ENCODE assay signal across 15 mouse cellular contexts in genomic region chr6:41636178-41636577, GRCm38 (mm10). TPM values are rescaled to one million over a fixed set of nuclear protein-coding genes. Genes with fewer than 3 reads are reported as not detected.
DNase-seq lines count a peak whose midpoint lies in the region; ATAC-seq and TF ChIP-seq lines count a peak whose summit lies in the region.
"Had no signal": no experiment of that assay in that cellular context is flagged by ENCODE, and none has a peak within 500 bp of the region (broad histone marks: within the 10 kb centered on the region; RNA-seq: fewer than 3 reads in every experiment).

Trpv6 (minus strand) TSS chr6:41636405.

- H3K27me3 ChIP-seq in kidney, adult 2 months (replicated peaks; ENCODE audit: control insufficient read depth, insufficient read depth, low read length), result no peaks in the 10 kb centered on the region
- no peaks in the 10 kb centered on the region for H3K27me3 ChIP-seq in midbrain, embryonic 13.5 days
- no peaks in the 10 kb centered on the region for H3K27me3 ChIP-seq in midbrain, embryonic 14.5 days (ENCODE audit: control insufficient read depth, insufficient read depth, low read length)
- no peaks in the 10 kb centered on the region for H3K27me3 ChIP-seq in hindbrain, postnatal 0 days (ENCODE audit: insufficient read depth, low read length)
- H3K27me3 ChIP-seq: liver, embryonic 15.5 days had no signal

- H3K9ac ChIP-seq in midbrain, embryonic 13.5 days (replicated peaks), result no peak within 1 kb of the TSS
- no peak within 1 kb of the TSS for H3K9ac ChIP-seq in midbrain, embryonic 14.5 days (replicated peaks; ENCODE audit: low read length)
- no peak within 1 kb of the TSS for H3K9ac ChIP-seq in hindbrain, postnatal 0 days (replicated peaks; ENCODE audit: low read length)
- H3K9ac ChIP-seq: liver, embryonic 15.5 days had no signal

- no peak for TF ChIP-seq POLR2A in kidney, adult 2 months (IDR thresholded peaks at IDR 0.05; ENCODE audit: low read depth, low read length)

- ATAC-seq in midbrain, embryonic 13.5 days, result 0 out of 2 replicates have a peak, but pooled peaks have one; percentile 6
- ATAC-seq in midbrain, embryonic 14.5 days (ENCODE audit: low FRiP score, low TSS enrichment), result no peak
- no peak for ATAC-seq in hindbrain, postnatal 0 days

- H3K9me3 ChIP-seq in midbrain, embryonic 13.5 days, result no peaks in the 10 kb centered on the region
- H3K9me3 ChIP-seq in midbrain, embryonic 14.5 days (ENCODE audit: control insufficient read depth, low read length), result no peaks in the 10 kb centered on the region
- H3K9me3 ChIP-seq in hindbrain, postnatal 0 days (ENCODE audit: low read length), result no peaks in the 10 kb centered on the region
- H3K9me3 ChIP-seq: liver, embryonic 15.5 days; midbrain, embryonic 10.5 days had no signal

- no peak within 1 kb of the TSS for H3K27ac ChIP-seq in kidney, adult 2 months (ENCODE audit: insufficient read depth, low read depth, low read length)
- no peak within 1 kb of the TSS for H3K27ac ChIP-seq in midbrain, embryonic 13.5 days
- H3K27ac ChIP-seq in midbrain, embryonic 14.5 days (replicated peaks; ENCODE audit: low read depth, low read length), result no peak within 1 kb of the TSS
- H3K27ac ChIP-seq in hindbrain, postnatal 0 days, result no peak within 1 kb of the TSS
- H3K27ac ChIP-seq: liver, embryonic 15.5 days; midbrain, embryonic 10.5 days had no signal

- TF ChIP-seq CTCF in kidney, adult 2 months (conservative IDR thresholded peaks at IDR 0.05; ENCODE audit: insufficient read depth, insufficient read length, low read depth, low read length), result no peak
- TF ChIP-seq CTCF in hindbrain, postnatal 0 days (IDR thresholded peaks at IDR 0.05; ENCODE audit: low read depth), result no peak

- H3K4me1 ChIP-seq in kidney, adult 2 months (ENCODE audit: control insufficient read depth, insufficient read depth, low read length), result no peaks in the 10 kb centered on the region
- no peaks in the 10 kb centered on the region for H3K4me1 ChIP-seq in midbrain, embryonic 13.5 days (replicated peaks)
- no peaks in the 10 kb centered on the region for H3K4me1 ChIP-seq in midbrain, embryonic 14.5 days (ENCODE audit: control insufficient read depth, insufficient read depth, low read length)
- no peaks in the 10 kb centered on the region for H3K4me1 ChIP-seq in hindbrain, postnatal 0 days (ENCODE audit: insufficient read depth, low read length)
- H3K4me1 ChIP-seq: liver, embryonic 15.5 days; midbrain, embryonic 10.5 days had no signal

- H3K36me3 ChIP-seq in kidney, adult 2 months (ENCODE audit: control insufficient read depth, insufficient read depth, low read length), result no peaks in the 10 kb centered on the region
- H3K36me3 ChIP-seq in midbrain, embryonic 13.5 days, result no peaks in the 10 kb centered on the region
- H3K36me3 ChIP-seq in midbrain, embryonic 14.5 days (ENCODE audit: control insufficient read depth, insufficient read depth, low read length), result no peaks in the 10 kb centered on the region
- no peaks in the 10 kb centered on the region for H3K36me3 ChIP-seq in hindbrain, postnatal 0 days (ENCODE audit: insufficient read depth, low read length)
- H3K36me3 ChIP-seq: liver, embryonic 15.5 days; midbrain, embryonic 10.5 days had no signal

- peak within 1 kb of the TSS; percentile 5; the same call in 1 of the 2 replicates for H3K4me3 ChIP-seq in kidney, adult 2 months (ENCODE audit: insufficient read depth, low read depth, low read length)
- H3K4me3 ChIP-seq in midbrain, embryonic 13.5 days (replicated peaks), result no peak within 1 kb of the TSS
- H3K4me3 ChIP-seq in midbrain, embryonic 14.5 days (replicated peaks; ENCODE audit: low read depth, low read length), result no peak within 1 kb of the TSS
- H3K4me3 ChIP-seq in hindbrain, postnatal 0 days (ENCODE audit: low read length), result no peak within 1 kb of the TSS
- H3K4me3 ChIP-seq: liver, embryonic 15.5 days; midbrain, embryonic 10.5 days had no signal

- no peak for DNase-seq in kidney, adult 2 months
- DNase-seq in kidney, adult 18-20 months, result no peak
- no peak for DNase-seq in midbrain, embryonic 14.5 days
- DNase-seq in lung, postnatal 25 days (ENCODE audit: low spot score), result peak; percentile 16
- DNase-seq in heart, postnatal 4 days, result no peak
- no peak for DNase-seq in hindbrain, postnatal 0 days (ENCODE audit: low spot score)
- no peak for DNase-seq in adrenal gland, adult (ENCODE audit: inconsistent age in 2 of 2, low spot score in 1 of 2)
- DNase-seq: adrenal gland, adult 8-10 months; cerebellum, adult 2 months; gastrocnemius, postnatal 25 days; right cerebral cortex, postnatal 25 days; thymus, postnatal 14 days had no signal

- H3K4me2 ChIP-seq in midbrain, embryonic 13.5 days (replicated peaks), result no peak within 1 kb of the TSS
- H3K4me2 ChIP-seq in midbrain, embryonic 14.5 days (ENCODE audit: low read length), result no peak within 1 kb of the TSS
- H3K4me2 ChIP-seq in hindbrain, postnatal 0 days (ENCODE audit: low read depth, low read length), result no peak within 1 kb of the TSS
- H3K4me2 ChIP-seq: liver, embryonic 15.5 days had no signal

- 12% methylated on average over 5 of the region's 5 CpGs for WGBS in kidney, adult 2 months
- 16% methylated on average over 5 of the region's 5 CpGs for WGBS in midbrain, embryonic 13.5 days
- 23% methylated on average over 5 of the region's 5 CpGs for WGBS in midbrain, embryonic 14.5 days
- 24% methylated on average over 5 of the region's 5 CpGs for WGBS in hindbrain, postnatal 0 days

RNA-seq across cellular contexts. Expression of gene Trpv6, which starts in this region (rescaled TPM):
- 0.72 and 1.0 TPM in 2 replicates for polyA plus RNA-seq in kidney, adult 2 months (2012; rRNA removed)
- polyA plus RNA-seq in midbrain, embryonic 13.5 days (2015; fragmentation: Nextera tagmentation; extraction: Ambion mirVana), result 0.67 and 0.90 TPM in 2 replicates
- polyA plus RNA-seq in midbrain, embryonic 14.5 days (2014; fragmentation: Nextera tagmentation; extraction: Ambion mirVana), result 1.2 and 1.7 TPM in 2 replicates
- not detected for total RNA-seq in heart, postnatal 4 days (2021)
- total RNA-seq in hindbrain, postnatal 0 days (2014; rRNA removed), result 0.58 TPM in 1 of 2 replicates, not detected in the other
- 0.45 and 0.58 TPM in 2 replicates for polyA plus RNA-seq in hindbrain, postnatal 0 days (2015; fragmentation: Nextera tagmentation; extraction: Ambion mirVana)
- total RNA-seq: gastrocnemius, postnatal 25 days had no signal

Comparison
In these comparisons a context has a peak if more than half of its experiments do, and no peak if none do; other contexts are left out.
1. Peak in ATAC-seq in midbrain, embryonic 13.5 days; RNA of the gene not detected or under 1 TPM.